Mouse (Mus musculus) liver, postnatal 0 days (tissue): ENCODE data around the gene Dusp15.

Experiments used
- CTCF ChIP-seq: sonication (generic); IDR thresholded peaks from 2 replicates; pipeline ENCODE4 v1.5.1; 2016; ENCODE audit warnings: antibody characterized with exemption, low read depth
- EP300 ChIP-seq: IDR thresholded peaks from 2 replicates; pipeline ENCODE4 v1.6.1; 2016; ENCODE audit warnings: antibody characterized with exemption, low read depth, mild to moderate bottlenecking

DNA sequence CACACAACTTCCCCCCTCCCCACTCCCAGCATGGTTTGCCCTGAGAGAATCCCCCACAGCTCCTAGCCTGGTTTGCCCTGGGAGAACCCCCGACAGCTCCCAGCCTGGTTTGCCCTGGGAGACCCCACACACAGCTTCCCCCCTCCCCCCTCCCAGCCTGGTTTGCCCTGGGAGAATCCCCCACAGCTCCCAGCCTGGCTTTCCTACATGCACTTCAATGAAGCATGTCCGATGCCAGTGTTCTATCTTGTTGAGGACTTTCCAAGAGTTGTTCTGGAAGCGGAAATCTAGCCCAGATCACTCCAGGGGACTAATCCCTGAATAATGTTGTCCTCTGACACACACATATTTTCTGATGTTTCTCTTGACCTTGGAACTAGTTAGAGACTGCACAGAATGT, 48.8 kb downstream of the Dusp15 start:
- TF ChIP-seq CTCF (no peak), EP300 (no peak)
